Mouse (Mus musculus) embryonic facial prominence, embryonic 13.5 days (tissue): ENCODE data around the gene Adra2b. TPM values are rescaled to one million over a fixed set of nuclear protein-coding genes. Genes with fewer than 3 reads are reported as not detected.

ENCODE experiments used
- ATAC-seq: fragments of 200-750 bp; cut with Nextera tagmentation; 2 replicates; pipeline ENCODE4 v1.8.0; 2017; ENCODE audit warnings: low read depth; ENCODE audit not compliant: insufficient number of reproducible peaks, insufficient read depth, low FRiP score, low TSS enrichment
- H3K27ac ChIP-seq: fragments of 300-500 bp; sonication (generic); 2 replicates; pipeline ENCODE4 v1.5.1; 2015; ENCODE audit warnings: moderate library complexity, mild to moderate bottlenecking, inconsistent platforms
- H3K27me3 ChIP-seq: fragments of 300-500 bp; sonication (generic); 2 replicates; pipeline ENCODE4 v1.6.1; 2015; ENCODE audit warnings: mild to moderate bottlenecking, inconsistent platforms
- H3K36me3 ChIP-seq: fragments of 300-500 bp; sonication (generic); 2 replicates; pipeline ENCODE4 v1.6.1; 2015; ENCODE audit warnings: mild to moderate bottlenecking, inconsistent platforms
- H3K4me1 ChIP-seq: fragments of 300-500 bp; sonication (generic); 2 replicates; pipeline ENCODE4 v1.6.1; 2015; ENCODE audit warnings: inconsistent platforms
- H3K4me2 ChIP-seq: fragments of 300-500 bp; sonication (generic); 2 replicates; pipeline ENCODE4 v1.6.1; 2015; ENCODE audit warnings: moderate library complexity, mild to moderate bottlenecking, inconsistent platforms
- H3K4me3 ChIP-seq: fragments of 300-500 bp; sonication (generic); 2 replicates; pipeline ENCODE4 v1.5.1; 2015; ENCODE audit warnings: mild to moderate bottlenecking, inconsistent platforms
- H3K9ac ChIP-seq: fragments of 300-500 bp; sonication (generic); 2 replicates; pipeline ENCODE4 v1.6.1; 2015; ENCODE audit warnings: mild to moderate bottlenecking, inconsistent platforms
- H3K9me3 ChIP-seq: fragments of 300-500 bp; sonication (generic); 2 replicates; pipeline ENCODE4 v1.6.1; 2016; ENCODE audit warnings: inconsistent platforms
- WGBS: fragments of 180-500 bp; shearing (Covaris S2); methylation state at CpG from one replicate; pipeline ENCODE4 v1.1.7; 2015; ENCODE audit warnings: mixed read lengths; 5-methylcytosine and 5-hydroxymethylcytosine counted together
- polyA plus RNA-seq: library from polyadenylated mRNA; unstranded; fragments of >200 nt; fragmentation: Nextera tagmentation; extraction: Ambion mirVana; gene quantifications from 2 replicates; pipeline ENCODE4 v1.2.1, GENCODE M21; 2015

The Adra2b gene
- polyA plus RNA-seq, 1 experiment from 2014 or later, result 0.39 TPM

GRCm38 (mm10) chr2:127372082-127372481 lies 9.1 kb downstream of the Adra2b start:
- no peaks in the 10 kb centered on the region for H3K36me3 ChIP-seq
- 92% methylated on average over 2 of the region's 2 CpGs for WGBS
- no peak overlapping the region for H3K4me3 ChIP-seq
- H3K9ac ChIP-seq, result no peak overlapping the region
- peaks cover 7% of the 10 kb centered on the region for H3K27me3 ChIP-seq
- no peaks in the 10 kb centered on the region for H3K4me1 ChIP-seq
- no peak overlapping the region for H3K4me2 ChIP-seq
- no peak for ATAC-seq
- H3K27ac ChIP-seq, result no peak overlapping the region
- H3K9me3 ChIP-seq, result no peaks in the 10 kb centered on the region

DNA sequence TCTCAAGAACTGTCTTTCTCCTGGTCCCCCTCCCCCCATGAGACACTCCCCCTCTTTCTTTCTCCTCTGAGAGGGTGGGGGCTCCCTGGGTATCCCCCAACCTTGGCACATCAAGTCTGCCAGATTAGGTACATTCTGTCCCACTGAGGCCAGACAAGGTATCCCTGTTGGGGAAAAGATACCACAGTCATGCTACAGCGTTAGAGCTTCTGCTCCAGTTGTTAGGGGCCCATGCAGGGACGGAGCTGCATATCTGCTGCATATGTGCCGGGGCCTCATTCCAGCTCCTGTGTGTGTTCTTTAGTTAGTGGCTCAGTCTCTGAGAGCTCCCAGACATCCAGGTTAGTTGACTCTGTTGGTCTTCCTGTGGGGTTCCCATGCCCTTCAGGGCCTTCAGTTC lies 11.1 kb downstream of the Adra2b start:
- no peak for ATAC-seq
- 89% methylated on average over 3 of the region's 3 CpGs for WGBS
- no peak overlapping the region for H3K9ac ChIP-seq
- H3K27me3 ChIP-seq, result no peaks in the 10 kb centered on the region
- no peaks in the 10 kb centered on the region for H3K4me1 ChIP-seq
- no peak overlapping the region for H3K4me3 ChIP-seq
- H3K4me2 ChIP-seq, result no peak overlapping the region
- H3K36me3 ChIP-seq, result no peaks in the 10 kb centered on the region
- no peaks in the 10 kb centered on the region for H3K9me3 ChIP-seq
- no peak overlapping the region for H3K27ac ChIP-seq

- H3K9ac ChIP-seq, result no peak overlapping the region
- no peak for ATAC-seq
- no peaks in the 10 kb centered on the region for H3K27me3 ChIP-seq
- H3K4me2 ChIP-seq, result no peak overlapping the region
- H3K4me1 ChIP-seq, result no peaks in the 10 kb centered on the region
- H3K27ac ChIP-seq, result no peak overlapping the region
- no peaks in the 10 kb centered on the region for H3K36me3 ChIP-seq
- 74% methylated on average over 3 of the region's 3 CpGs for WGBS
- no peak overlapping the region for H3K4me3 ChIP-seq
- no peaks in the 10 kb centered on the region for H3K9me3 ChIP-seq
Observed at GRCm38 (mm10) chr2:127375087-127375486, 12.1 kb downstream of the Adra2b start.

DNA sequence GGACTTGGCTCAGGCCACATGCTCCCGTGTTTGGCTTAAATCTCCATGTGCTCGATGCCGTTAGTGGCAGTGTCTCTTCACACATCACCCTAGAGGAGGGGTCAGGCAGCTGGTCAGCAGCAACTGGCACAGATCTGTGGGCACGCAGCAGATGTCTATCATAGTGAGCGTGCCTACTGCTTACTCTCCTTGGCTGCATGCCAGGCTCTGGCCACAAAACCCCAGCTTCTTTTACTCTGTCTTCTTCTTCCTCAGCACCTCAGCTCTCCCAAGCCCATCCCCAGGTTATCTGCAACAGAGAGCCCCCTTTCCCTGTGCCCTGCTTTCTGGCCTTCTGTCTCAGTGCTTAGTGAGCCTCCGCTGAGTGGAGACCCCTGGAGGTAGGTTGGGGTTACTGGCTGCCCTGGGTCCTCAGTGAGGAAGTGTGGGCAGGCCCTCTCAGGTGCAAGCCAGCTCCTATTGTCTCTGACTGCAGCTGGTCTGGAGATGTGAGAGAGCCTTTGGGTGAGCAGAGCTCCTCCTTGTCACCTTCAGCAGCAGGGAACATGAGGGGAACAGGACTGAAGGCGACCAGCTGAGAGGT lies 12.8 kb downstream of the Adra2b start:
- Histone ChIP-seq H3K27ac (no peak overlapping the region), H3K27me3 (no peaks in the 10 kb centered on the region), H3K4me2 (no peak overlapping the region), H3K36me3 (no peaks in the 10 kb centered on the region), H3K9me3 (no peaks in the 10 kb centered on the region), H3K4me1 (no peaks in the 10 kb centered on the region), H3K4me3 (no peak overlapping the region), H3K9ac (no peak overlapping the region)
- no peak for ATAC-seq
- 57% methylated on average over 7 of the region's 7 CpGs for WGBS

GRCm38 (mm10) chr2:127376423-127377051 lies 13.5 kb downstream of the Adra2b start:
- H3K4me3 ChIP-seq, result no peak overlapping the region
- no peak overlapping the region for H3K9ac ChIP-seq
- no peak for ATAC-seq
- WGBS, result 72% methylated on average over 6 of the region's 6 CpGs
- no peak overlapping the region for H3K27ac ChIP-seq
- no peaks in the 10 kb centered on the region for H3K9me3 ChIP-seq
- no peak overlapping the region for H3K4me2 ChIP-seq
- no peaks in the 10 kb centered on the region for H3K27me3 ChIP-seq
- H3K4me1 ChIP-seq, result no peaks in the 10 kb centered on the region
- no peaks in the 10 kb centered on the region for H3K36me3 ChIP-seq

- no peaks in the 10 kb centered on the region for H3K27me3 ChIP-seq
- H3K4me1 ChIP-seq, result no peaks in the 10 kb centered on the region
- ATAC-seq, result no peak
- 60% methylated on average over 7 of the region's 7 CpGs for WGBS
- H3K9me3 ChIP-seq, result no peaks in the 10 kb centered on the region
- no peak overlapping the region for H3K27ac ChIP-seq
- H3K36me3 ChIP-seq, result no peaks in the 10 kb centered on the region
- H3K4me2 ChIP-seq, result no peak overlapping the region
- no peak overlapping the region for H3K9ac ChIP-seq
- no peak overlapping the region for H3K4me3 ChIP-seq
Observed at GRCm38 (mm10) chr2:127377942-127378610, 15.1 kb downstream of the Adra2b start.

- Histone ChIP-seq H3K9ac (no peak overlapping the region), H3K27ac (no peak overlapping the region), H3K27me3 (no peaks in the 10 kb centered on the region), H3K4me2 (no peak overlapping the region), H3K36me3 (no peaks in the 10 kb centered on the region), H3K4me1 (no peaks in the 10 kb centered on the region), H3K4me3 (no peak overlapping the region), H3K9me3 (no peaks in the 10 kb centered on the region)
- ATAC-seq, result no peak
- WGBS, result 61% methylated on average over 7 of the region's 7 CpGs
Observed at GRCm38 (mm10) chr2:127378611-127378990, 15.6 kb downstream of the Adra2b start.

- no peak overlapping the region for H3K4me2 ChIP-seq
- H3K9ac ChIP-seq, result no peak overlapping the region
- H3K4me1 ChIP-seq, result no peaks in the 10 kb centered on the region
- no peak overlapping the region for H3K27ac ChIP-seq
- ATAC-seq, result no peak
- WGBS, result 75% methylated on average over 3 of the region's 3 CpGs
- H3K4me3 ChIP-seq, result no peak overlapping the region
- H3K27me3 ChIP-seq, result no peaks in the 10 kb centered on the region
- no peaks in the 10 kb centered on the region for H3K36me3 ChIP-seq
- no peaks in the 10 kb centered on the region for H3K9me3 ChIP-seq
Observed at GRCm38 (mm10) chr2:127379250-127379649, 16.2 kb downstream of the Adra2b start.

DNA sequence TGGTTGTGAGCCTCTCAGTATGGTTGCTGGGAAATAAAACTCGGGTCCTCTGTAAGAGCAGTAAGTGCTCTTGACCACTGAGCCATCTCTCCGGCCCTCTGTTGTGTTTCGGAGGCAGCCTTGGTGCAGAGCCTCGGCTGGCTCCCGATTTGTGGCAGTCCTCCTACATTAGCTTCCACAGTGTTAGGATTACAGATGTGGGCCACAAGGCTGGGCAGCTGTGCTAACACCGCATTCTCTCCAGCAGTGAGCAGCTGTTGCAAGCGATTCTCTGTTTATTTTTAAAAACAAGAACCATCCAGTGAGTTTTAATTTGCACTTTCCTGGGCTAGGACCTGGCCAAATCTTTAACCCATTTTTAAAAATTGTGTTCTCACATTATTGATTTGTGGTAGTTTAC lies 20.9 kb downstream of the Adra2b start:
- Histone ChIP-seq H3K27me3 (no peaks in the 10 kb centered on the region), H3K27ac (no peak overlapping the region), H3K9ac (no peak overlapping the region), H3K36me3 (no peaks in the 10 kb centered on the region), H3K4me3 (no peak overlapping the region), H3K4me1 (no peaks in the 10 kb centered on the region), H3K4me2 (no peak overlapping the region), H3K9me3 (no peaks in the 10 kb centered on the region)
- no peak for ATAC-seq
- WGBS, result 72% methylated on average over 7 of the region's 7 CpGs

- no peaks in the 10 kb centered on the region for H3K9me3 ChIP-seq
- ATAC-seq, result no peak
- no peak overlapping the region for H3K4me2 ChIP-seq
- no peaks in the 10 kb centered on the region for H3K36me3 ChIP-seq
- WGBS, result 70% methylated on average over 2 of the region's 2 CpGs
- H3K4me3 ChIP-seq, result no peak overlapping the region
- H3K27ac ChIP-seq, result no peak overlapping the region
- H3K4me1 ChIP-seq, result no peaks in the 10 kb centered on the region
- no peaks in the 10 kb centered on the region for H3K27me3 ChIP-seq
- no peak overlapping the region for H3K9ac ChIP-seq
Observed at GRCm38 (mm10) chr2:127387521-127387920, 24.5 kb downstream of the Adra2b start.

DNA sequence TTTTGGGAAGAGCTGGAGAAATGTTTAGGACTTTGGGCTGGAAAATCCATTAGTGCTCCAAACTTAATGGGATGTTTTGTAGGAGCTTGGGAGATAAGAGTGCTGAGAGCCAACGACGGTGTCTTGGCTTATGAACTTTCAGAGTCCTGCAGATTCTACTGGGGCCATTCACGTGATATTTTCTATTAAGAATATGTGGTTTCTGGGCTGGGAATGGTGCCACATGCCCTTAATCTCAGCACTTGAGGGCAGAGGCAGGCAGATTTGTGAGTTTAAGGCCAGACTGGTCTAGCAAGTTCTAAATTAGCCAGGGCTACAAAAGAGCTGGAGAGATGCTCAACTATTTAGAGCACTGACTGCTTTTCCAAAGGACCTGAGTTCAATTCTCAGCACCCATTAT lies 27.3 kb downstream of the Adra2b start:
- no peak overlapping the region for H3K9ac ChIP-seq

DNA sequence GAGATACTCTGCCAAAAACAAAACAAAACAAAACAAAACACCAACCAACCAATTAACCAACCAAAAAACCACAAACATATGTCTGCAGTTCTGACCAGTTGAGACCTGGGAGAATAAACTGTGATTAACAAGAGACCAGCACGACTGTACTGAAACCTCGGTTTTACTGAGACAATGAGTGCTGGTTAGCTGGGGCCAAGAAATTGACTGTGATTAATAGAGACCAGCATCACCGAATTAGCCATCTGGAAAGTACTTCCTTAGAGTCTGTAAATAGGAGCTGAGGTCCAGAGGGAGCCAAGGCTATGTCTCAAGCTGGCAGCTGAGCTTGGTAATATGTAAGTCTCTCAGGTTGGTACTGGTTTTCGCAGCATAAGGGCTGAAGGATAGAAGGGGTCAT lies 27.8 kb downstream of the Adra2b start:
- Histone ChIP-seq H3K4me1 (no peaks in the 10 kb centered on the region), H3K9ac (no peak overlapping the region), H3K36me3 (no peaks in the 10 kb centered on the region), H3K4me2 (no peak overlapping the region), H3K9me3 (no peaks in the 10 kb centered on the region), H3K4me3 (no peak overlapping the region), H3K27me3 (no peaks in the 10 kb centered on the region), H3K27ac (no peak overlapping the region)
- ATAC-seq, result no peak
- 59% methylated on average over 4 of the region's 4 CpGs for WGBS

More for the DNA sequence above, 27.3 kb downstream of the Adra2b start:
- Histone ChIP-seq H3K4me2 (no peak overlapping the region), H3K27me3 (no peaks in the 10 kb centered on the region), H3K9me3 (no peaks in the 10 kb centered on the region), H3K4me1 (no peaks in the 10 kb centered on the region), H3K36me3 (no peaks in the 10 kb centered on the region), H3K27ac (no peak overlapping the region), H3K4me3 (no peak overlapping the region)
- no peak for ATAC-seq
- 78% methylated on average over 3 of the region's 3 CpGs for WGBS
